Mouse (Mus musculus) limb, embryonic 14.5 days (tissue): Measurements from ENCODE around the gene Fcgr4. TPM values are rescaled to one million over a fixed set of nuclear protein-coding genes. Genes with fewer than 3 reads are reported as not detected.

Experiments used
- ATAC-seq: fragments of 200-750 bp; cut with Nextera tagmentation; 2 replicates; pipeline ENCODE4 v1.8.0; 2017; ENCODE audit warnings: low read depth, moderate number of reproducible peaks, moderate TSS enrichment; ENCODE audit not compliant: low FRiP score
- DNase-seq: peaks from one replicate; pipeline ENCODE4 v3.0.0-alpha.2; 2015; ENCODE audit warnings: low spot score
- H3K27ac ChIP-seq: fragments of 300-500 bp; sonication (generic); replicated peaks from 2 replicates; pipeline ENCODE4 v1.5.1; 2014; ENCODE audit warnings: low read depth, mild to moderate bottlenecking, low read length, moderate library complexity, mixed read lengths
- H3K27me3 ChIP-seq: fragments of 300-500 bp; sonication (generic); 2 replicates; pipeline ENCODE4 v1.6.1; 2014; ENCODE audit warnings: low read length, mixed read lengths; ENCODE audit not compliant: control insufficient read depth, insufficient read depth
- H3K36me3 ChIP-seq: fragments of 300-500 bp; sonication (generic); 2 replicates; pipeline ENCODE4 v1.6.1; 2014; ENCODE audit warnings: mild to moderate bottlenecking, low read length, moderate library complexity, mixed read lengths; ENCODE audit not compliant: control insufficient read depth, insufficient read depth
- H3K4me1 ChIP-seq: fragments of 300-500 bp; sonication (generic); 2 replicates; pipeline ENCODE4 v1.6.1; 2014; ENCODE audit warnings: antibody characterized with exemption, low read length, mixed read lengths; ENCODE audit not compliant: control insufficient read depth, insufficient read depth
- H3K4me2 ChIP-seq: fragments of 300-500 bp; sonication (generic); replicated peaks from 2 replicates; pipeline ENCODE4 v1.6.1; 2014; ENCODE audit warnings: low read depth, mild to moderate bottlenecking, low read length, moderate library complexity; ENCODE audit not compliant: severe bottlenecking
- H3K4me3 ChIP-seq: fragments of 300-500 bp; sonication (generic); replicated peaks from 2 replicates; pipeline ENCODE4 v1.5.1; 2014; ENCODE audit warnings: low read length
- H3K9ac ChIP-seq: fragments of 300-500 bp; sonication (generic); 2 replicates; pipeline ENCODE4 v1.6.1; 2014; ENCODE audit warnings: mild to moderate bottlenecking, low read depth, low read length, moderate library complexity; ENCODE audit not compliant: severe bottlenecking
- H3K9me3 ChIP-seq: fragments of 300-500 bp; sonication (generic); 2 replicates; pipeline ENCODE4 v1.6.1; 2016; ENCODE audit warnings: low read length; ENCODE audit not compliant: control insufficient read depth
- POLR2A ChIP-seq: fragments of 200-500 bp; IDR thresholded peaks from 2 replicates; pipeline ENCODE4 v1.8.0; 2012; ENCODE audit warnings: inconsistent platforms, mild to moderate bottlenecking, moderate library complexity, borderline replicate concordance; ENCODE audit not compliant: insufficient read depth, insufficient read length; ENCODE audit errors: extremely low read depth
- WGBS: fragments of 180-500 bp; shearing (Covaris S2); extraction: QIAGEN DNeasy Blood & Tissue Kit; methylation state at CpG from one replicate; pipeline ENCODE4 v1.1.7; 2014; 5-methylcytosine and 5-hydroxymethylcytosine counted together
- polyA plus RNA-seq, 2 experiments: library from polyadenylated mRNA; depleted of rRNA in 1 of 2; stranded (reverse) in 1 of 2; unstranded in 1 of 2; fragments of >200 nt; fragmentation: Nextera tagmentation in 1 of 2; extraction: Ambion mirVana in 1 of 2; gene quantifications; 2 replicates each; pipeline versions ENCODE4 v1.2.1 to v1.2.3; 2012 to 2014

Gene Fcgr4
- polyA plus RNA-seq, 2 experiments: 0.59 to 0.75 TPM

- Histone ChIP-seq H3K4me3 (no peak overlapping the region), H3K4me2 (no peak overlapping the region), H3K4me1 (no peaks in the 10 kb centered on the region), H3K9me3 (no peaks in the 10 kb centered on the region), H3K9ac (no peak overlapping the region), H3K27ac (no peak overlapping the region), H3K27me3 (no peaks in the 10 kb centered on the region), H3K36me3 (no peaks in the 10 kb centered on the region)
- 83% methylated on average over 2 of the region's 2 CpGs for WGBS
- TF ChIP-seq POLR2A: no peak
- no peak for ATAC-seq
- no peak for DNase-seq
Measured at GRCm38 (mm10) chr1:171006905-171007304, 11.8 kb upstream of the Fcgr4 start.

GRCm38 (mm10) chr1:171011733-171012132 lies 7.0 kb upstream of the Fcgr4 start:
- no peak overlapping the region for H3K9ac ChIP-seq
- no peaks in the 10 kb centered on the region for H3K4me1 ChIP-seq
- no peak overlapping the region for H3K4me3 ChIP-seq
- no peaks in the 10 kb centered on the region for H3K27me3 ChIP-seq
- H3K9me3 ChIP-seq: no peaks in the 10 kb centered on the region
- H3K4me2 ChIP-seq: no peak overlapping the region
- no peak for ATAC-seq
- no peaks in the 10 kb centered on the region for H3K36me3 ChIP-seq
- no peak for DNase-seq
- 79% methylated on average over 4 of the region's 4 CpGs for WGBS
- no peak for TF ChIP-seq POLR2A
- H3K27ac ChIP-seq: no peak overlapping the region

GRCm38 (mm10) chr1:171016676-171017356 lies 1.9 kb upstream of the Fcgr4 start:
- Histone ChIP-seq H3K27ac (no peak overlapping the region), H3K4me2 (no peak overlapping the region), H3K9me3 (no peaks in the 10 kb centered on the region), H3K27me3 (no peaks in the 10 kb centered on the region), H3K4me3 (no peak overlapping the region), H3K4me1 (no peaks in the 10 kb centered on the region), H3K9ac (no peak overlapping the region), H3K36me3 (no peaks in the 10 kb centered on the region)
- ATAC-seq (no peak), DNase-seq (no peak)
- WGBS: 89% methylated on average over 6 of the region's 6 CpGs
- no peak for TF ChIP-seq POLR2A

GRCm38 (mm10) chr1:171017468-171018158 lies 1.1 kb upstream of the Fcgr4 start:
- Histone ChIP-seq H3K9ac (no peak overlapping the region), H3K4me3 (no peak overlapping the region), H3K36me3 (no peaks in the 10 kb centered on the region), H3K4me1 (no peaks in the 10 kb centered on the region), H3K27ac (no peak overlapping the region), H3K9me3 (no peaks in the 10 kb centered on the region), H3K27me3 (no peaks in the 10 kb centered on the region), H3K4me2 (no peak overlapping the region)
- ATAC-seq (no peak), DNase-seq (no peak)
- TF ChIP-seq POLR2A: no peak
- WGBS: 40% methylated on average over 6 of the region's 6 CpGs

GRCm38 (mm10) chr1:171019311-171019950 lies 711 bp downstream of the Fcgr4 start:
- WGBS: 84% methylated on average over 7 of the region's 7 CpGs
- H3K9ac ChIP-seq: no peak overlapping the region
- H3K36me3 ChIP-seq: no peaks in the 10 kb centered on the region
- DNase-seq: no peak
- H3K4me1 ChIP-seq: no peaks in the 10 kb centered on the region
- no peak for ATAC-seq
- no peaks in the 10 kb centered on the region for H3K9me3 ChIP-seq
- H3K4me3 ChIP-seq: no peak overlapping the region
- H3K27me3 ChIP-seq: no peaks in the 10 kb centered on the region
- no peak overlapping the region for H3K4me2 ChIP-seq
- H3K27ac ChIP-seq: no peak overlapping the region
- TF ChIP-seq POLR2A: no peak
